8 mouse cellular contexts compared by ENCODE assay signal in genomic region chr10:128411211-128412054, GRCm38 (mm10). TPM values are rescaled to one million over a fixed set of nuclear protein-coding genes. Genes with fewer than 3 reads are reported as not detected.
DNase-seq lines count a peak whose midpoint lies in the region; ATAC-seq lines count a peak whose summit lies in the region.

Nabp2 (minus strand) TSS chr10:128411492.
Rnf41 (plus strand) TSS chr10:128411657.

- H3K9me3 ChIP-seq in hindbrain, embryonic 14.5 days (ENCODE audit: control insufficient read depth, low read length): no peaks in the 10 kb centered on the region

- peak; percentile 92 for ATAC-seq in hindbrain, embryonic 14.5 days (ENCODE audit: low FRiP score)

- H3K4me2 ChIP-seq in hindbrain, embryonic 14.5 days (replicated peaks): peak within 1 kb of the TSS; percentile 91

- H3K4me3 ChIP-seq in hindbrain, embryonic 14.5 days (replicated peaks; ENCODE audit: low read length): peak within 1 kb of the TSS; percentile 70

- WGBS in hindbrain, embryonic 14.5 days: under 1% methylated on average over 50 of the region's 50 CpGs

- peak within 1 kb of the TSS; percentile 92 for H3K27ac ChIP-seq in hindbrain, embryonic 14.5 days

- H3K9ac ChIP-seq in hindbrain, embryonic 14.5 days: peak within 1 kb of the TSS; percentile 78

- DNase-seq in R1 (ENCODE audit: low read depth, low spot score): peak; percentile 99
- DNase-seq in cerebellum, postnatal 25 days: peak; percentile 95 to 96
- DNase-seq in frontal cortex, postnatal 25 days (ENCODE audit: low spot score in 2 of 2): peak; percentile 83 to 92
- peak; percentile 97 for DNase-seq in hindbrain, embryonic 14.5 days (ENCODE audit: low spot score)
- peak; percentile 95 to 96 for DNase-seq in layer of hippocampus, postnatal 36 days
- peak; percentile 98 for DNase-seq in lung, postnatal 36 days
- peak; percentile 98 for DNase-seq in retina, postnatal 1 day
- DNase-seq in urinary bladder, adult 18-20 months (ENCODE audit: low spot score in 2 of 2): peak; percentile 94 to 97

- H3K4me1 ChIP-seq in hindbrain, embryonic 14.5 days (replicated peaks; ENCODE audit: control insufficient read depth, insufficient read depth, low read length): peaks cover 39% of the 10 kb centered on the region

- H3K36me3 ChIP-seq in hindbrain, embryonic 14.5 days (replicated peaks; ENCODE audit: control insufficient read depth, insufficient read depth): peaks cover 37% of the 10 kb centered on the region

- H3K27me3 ChIP-seq in hindbrain, embryonic 14.5 days (ENCODE audit: control insufficient read depth, insufficient read depth, low read length): no peaks in the 10 kb centered on the region

RNA-seq across cellular contexts. Expression of gene Nabp2, which starts in this region (rescaled TPM):
- 134 and 140 TPM in 2 replicates for polyA plus RNA-seq in hindbrain, embryonic 14.5 days (2014; fragmentation: Nextera tagmentation; extraction: Ambion mirVana)
- total RNA-seq in layer of hippocampus, postnatal 36 days (2021): 10 to 100 TPM; 91.6 to 92.0 TPM

RNA-seq across cellular contexts. Expression of gene Rnf41, which starts in this region (rescaled TPM):
- 70.9 and 83.7 TPM in 2 replicates for polyA plus RNA-seq in hindbrain, embryonic 14.5 days (2014; fragmentation: Nextera tagmentation; extraction: Ambion mirVana)
- total RNA-seq in layer of hippocampus, postnatal 36 days (2021): 10 to 100 TPM; 74.4 to 76.3 TPM

Comparison
In these comparisons a context has a peak if more than half of its experiments do, and no peak if none do; other contexts are left out.
1. Peak in every context shown above with its lines: DNase-seq, ATAC-seq, H3K4me3 ChIP-seq and H3K27ac ChIP-seq.